Mouse (Mus musculus) C2C12 (cell line): ENCODE data around the gene Fam13a.

Experiments used
- CEBPB ChIP-seq: IDR thresholded peaks from one replicate; pipeline ENCODE4 v1.6.1; 2011; ENCODE audit warnings: low read depth, mild to moderate bottlenecking, control low read depth, moderate library complexity
- CTCF ChIP-seq: IDR thresholded peaks from one replicate; pipeline ENCODE4 v1.5.1; 2011; ENCODE audit not compliant: control insufficient read depth, insufficient read depth, insufficient read length
- MYOD1 ChIP-seq: IDR thresholded peaks from one replicate; pipeline ENCODE4 v1.6.1; 2011; ENCODE audit warnings: low read depth; ENCODE audit not compliant: control insufficient read depth, insufficient read length
- USF1 ChIP-seq: IDR thresholded peaks from one replicate; pipeline ENCODE4 v1.6.1; 2011; ENCODE audit warnings: low read depth, mild to moderate bottlenecking, control low read depth, moderate library complexity

- TF ChIP-seq CTCF (no peak), CEBPB (no peak), MYOD1 (no peak), USF1 (no peak)
Measured at GRCm38 (mm10) chr6:59032748-59033147, 8.4 kb upstream of the Fam13a start.
